8 mouse cellular contexts compared by ENCODE assay signal in the genomic region with DNA sequence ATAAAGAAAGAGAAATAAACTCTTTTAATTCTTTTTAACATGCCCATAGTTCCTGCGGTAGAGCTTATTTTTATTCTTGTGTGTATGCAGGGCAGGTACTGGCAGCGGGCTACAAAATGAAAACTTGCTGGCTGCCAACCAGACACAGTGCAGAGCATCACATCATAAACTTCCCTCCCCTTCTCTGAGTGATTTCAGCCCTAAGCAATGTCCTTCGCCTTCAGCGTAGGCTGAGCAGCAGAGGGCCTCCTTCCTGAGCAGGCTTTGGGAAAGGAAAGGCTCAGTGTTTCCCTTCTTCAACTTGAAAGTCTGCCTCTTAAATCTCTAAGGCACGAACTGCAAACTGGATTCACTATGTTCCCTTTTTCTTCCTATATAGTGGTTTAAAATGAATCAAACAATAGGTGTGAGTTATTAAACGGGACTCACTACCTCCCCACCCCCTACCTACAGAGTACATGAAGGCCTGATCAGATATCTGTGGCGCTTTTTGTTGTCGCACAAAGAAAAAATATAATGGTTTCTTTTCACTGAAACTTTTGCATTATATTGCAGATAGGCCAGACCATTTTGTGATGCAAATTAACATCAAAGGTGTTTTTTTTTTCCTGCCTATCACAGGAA. TPM values are rescaled to one million over a fixed set of nuclear protein-coding genes. Genes with fewer than 3 reads are reported as not detected.
DNase-seq lines count a peak whose midpoint lies in the region; ATAC-seq lines count a peak whose summit lies in the region.

No protein-coding gene starts in this region.

- WGBS in kidney, embryonic 14.5 days = 57% methylated on average over 8 of the region's 8 CpGs
- WGBS in hindbrain, embryonic 13.5 days = 59% methylated on average over 8 of the region's 8 CpGs

- H3K9ac ChIP-seq in kidney, embryonic 14.5 days (ENCODE audit: low read depth, low read length) = no peak overlapping the region
- H3K9ac ChIP-seq in hindbrain, embryonic 13.5 days = no peak overlapping the region

- peak; percentile 14 for DNase-seq in kidney, adult 11 months
- DNase-seq in adrenal gland, postnatal 14 days = peak; percentile 69
- DNase-seq in heart, adult 18-20 months = peak; percentile 76 to 86
- peak; percentile 31 to 61 for DNase-seq in kidney, postnatal 25 days
- no peak for DNase-seq in layer of hippocampus, adult 9-10 months (ENCODE audit: low spot score)

- no peak overlapping the region for H3K27ac ChIP-seq in kidney, embryonic 14.5 days (ENCODE audit: low read depth, low read length)
- no peak overlapping the region for H3K27ac ChIP-seq in hindbrain, embryonic 13.5 days

- no peaks in the 10 kb centered on the region for H3K36me3 ChIP-seq in kidney, embryonic 14.5 days (ENCODE audit: control insufficient read depth, insufficient read depth, low read length)
- no peaks in the 10 kb centered on the region for H3K36me3 ChIP-seq in hindbrain, embryonic 13.5 days

- H3K9me3 ChIP-seq in kidney, embryonic 14.5 days (ENCODE audit: control insufficient read depth, low read length) = no peaks in the 10 kb centered on the region
- no peaks in the 10 kb centered on the region for H3K9me3 ChIP-seq in hindbrain, embryonic 13.5 days

- no peak for ATAC-seq in kidney, embryonic 14.5 days (ENCODE audit: low FRiP score, low TSS enrichment)
- ATAC-seq in megakaryocyte progenitor cell, adult 5-6 weeks (replicated peaks; ENCODE audit: poor library complexity) = peak; percentile 80
- no peak for ATAC-seq in hindbrain, embryonic 13.5 days (ENCODE audit: low FRiP score)

- no peaks in the 10 kb centered on the region for H3K4me1 ChIP-seq in kidney, embryonic 14.5 days (ENCODE audit: control insufficient read depth, insufficient read depth, low read length)
- H3K4me1 ChIP-seq in hindbrain, embryonic 13.5 days (replicated peaks) = no peaks in the 10 kb centered on the region

- H3K4me2 ChIP-seq in kidney, embryonic 14.5 days (replicated peaks; ENCODE audit: low read depth, low read length) = no peak overlapping the region
- H3K4me2 ChIP-seq in hindbrain, embryonic 13.5 days = no peak overlapping the region

- H3K4me3 ChIP-seq in kidney, embryonic 14.5 days (ENCODE audit: low read length) = no peak overlapping the region
- no peak overlapping the region for H3K4me3 ChIP-seq in hindbrain, embryonic 13.5 days

- no peaks in the 10 kb centered on the region for H3K27me3 ChIP-seq in kidney, embryonic 14.5 days (ENCODE audit: control insufficient read depth, insufficient read depth, low read length)
- H3K27me3 ChIP-seq in hindbrain, embryonic 13.5 days = no peaks in the 10 kb centered on the region

RNA-seq across cellular contexts. Expression of a gene that starts 28.2 kb away (rescaled TPM):
- 54.8 and 56.7 TPM in 2 replicates for polyA plus RNA-seq in kidney, embryonic 14.5 days (2014; fragmentation: Nextera tagmentation; extraction: Ambion mirVana)
- total RNA-seq in adrenal gland, postnatal 14 days (2021) = 43.2 and 53.7 TPM in 2 replicates
- total RNA-seq in heart, adult 18-20 months (2021) = 10 to 100 TPM; 53.4 to 56.5 TPM
- 94.2 and 95.1 TPM in 2 replicates for total RNA-seq in megakaryocyte progenitor cell, adult 5-6 weeks (2015)
- 105 and 160 TPM in 2 replicates for total RNA-seq in megakaryocyte progenitor cell, adult 5-6 weeks (2017)
- polyA plus RNA-seq in hindbrain, embryonic 13.5 days (2015; fragmentation: Nextera tagmentation; extraction: Ambion mirVana) = 21.8 and 23.2 TPM in 2 replicates
